Mouse (Mus musculus) hindbrain, postnatal 0 days (tissue): ENCODE measurements around the gene Synj2. TPM values are rescaled to one million over a fixed set of nuclear protein-coding genes. Genes with fewer than 3 reads are reported as not detected.

Experiments
- ATAC-seq: fragments of 200-750 bp; cut with Nextera tagmentation; 2 replicates; pipeline ENCODE4 v1.8.0; 2017; ENCODE audit warnings: mild to moderate bottlenecking, moderate TSS enrichment, moderate library complexity
- DNase-seq: peaks from one replicate; pipeline ENCODE4 v3.0.0-alpha.2; 2015; ENCODE audit warnings: low spot score
- H3K27ac ChIP-seq: fragments of 300-500 bp; sonication (generic); 2 replicates; pipeline ENCODE4 v1.5.1; 2014; ENCODE audit warnings: mild to moderate bottlenecking
- H3K27me3 ChIP-seq: fragments of 300-500 bp; sonication (generic); 2 replicates; pipeline ENCODE4 v1.6.1; 2014; ENCODE audit warnings: low read length, mixed read lengths; ENCODE audit not compliant: insufficient read depth
- H3K36me3 ChIP-seq: fragments of 300-500 bp; sonication (generic); 2 replicates; pipeline ENCODE4 v1.6.1; 2014; ENCODE audit warnings: low read length, mixed read lengths; ENCODE audit not compliant: insufficient read depth
- H3K4me1 ChIP-seq: fragments of 300-500 bp; sonication (generic); 2 replicates; pipeline ENCODE4 v1.6.1; 2014; ENCODE audit warnings: antibody characterized with exemption, low read length, mixed read lengths; ENCODE audit not compliant: insufficient read depth
- H3K4me2 ChIP-seq: fragments of 300-500 bp; sonication (generic); 2 replicates; pipeline ENCODE4 v1.6.1; 2014; ENCODE audit warnings: low read depth, mild to moderate bottlenecking, low read length, moderate library complexity, mixed read lengths
- H3K4me3 ChIP-seq: fragments of 300-500 bp; sonication (generic); 2 replicates; pipeline ENCODE4 v1.5.1; 2014; ENCODE audit warnings: low read length
- H3K9ac ChIP-seq: fragments of 300-500 bp; sonication (generic); replicated peaks from 2 replicates; pipeline ENCODE4 v1.6.1; 2014; ENCODE audit warnings: mild to moderate bottlenecking, low read length, moderate library complexity, mixed read lengths
- H3K9me3 ChIP-seq: fragments of 300-500 bp; sonication (generic); 2 replicates; pipeline ENCODE4 v1.6.1; 2016; ENCODE audit warnings: low read length, mixed read lengths
- CTCF ChIP-seq: IDR thresholded peaks from 2 replicates; pipeline ENCODE4 v1.5.1; 2016; ENCODE audit warnings: antibody characterized with exemption, control low read depth, low read depth
- WGBS: fragments of 180-500 bp; shearing (Covaris S2); extraction: QIAGEN DNeasy Blood & Tissue Kit; methylation state at CpG from one replicate; pipeline ENCODE4 v1.1.7; 2014; 5-methylcytosine and 5-hydroxymethylcytosine counted together
- polyA plus RNA-seq: library from polyadenylated mRNA; unstranded; fragments of >200 nt; fragmentation: Nextera tagmentation; extraction: Ambion mirVana; gene quantifications from 2 replicates; pipeline ENCODE4 v1.2.1, GENCODE M21; 2015
- total RNA-seq: library from RNA; depleted of rRNA; stranded (reverse); fragments of >200 nt; gene quantifications from 2 replicates; pipeline ENCODE4 v1.2.3, GENCODE M21; 2014

Synj2 gene
- total and polyA plus RNA-seq, 2 experiments from 2014 or later, result 2.9 to 4.8 TPM

DNA sequence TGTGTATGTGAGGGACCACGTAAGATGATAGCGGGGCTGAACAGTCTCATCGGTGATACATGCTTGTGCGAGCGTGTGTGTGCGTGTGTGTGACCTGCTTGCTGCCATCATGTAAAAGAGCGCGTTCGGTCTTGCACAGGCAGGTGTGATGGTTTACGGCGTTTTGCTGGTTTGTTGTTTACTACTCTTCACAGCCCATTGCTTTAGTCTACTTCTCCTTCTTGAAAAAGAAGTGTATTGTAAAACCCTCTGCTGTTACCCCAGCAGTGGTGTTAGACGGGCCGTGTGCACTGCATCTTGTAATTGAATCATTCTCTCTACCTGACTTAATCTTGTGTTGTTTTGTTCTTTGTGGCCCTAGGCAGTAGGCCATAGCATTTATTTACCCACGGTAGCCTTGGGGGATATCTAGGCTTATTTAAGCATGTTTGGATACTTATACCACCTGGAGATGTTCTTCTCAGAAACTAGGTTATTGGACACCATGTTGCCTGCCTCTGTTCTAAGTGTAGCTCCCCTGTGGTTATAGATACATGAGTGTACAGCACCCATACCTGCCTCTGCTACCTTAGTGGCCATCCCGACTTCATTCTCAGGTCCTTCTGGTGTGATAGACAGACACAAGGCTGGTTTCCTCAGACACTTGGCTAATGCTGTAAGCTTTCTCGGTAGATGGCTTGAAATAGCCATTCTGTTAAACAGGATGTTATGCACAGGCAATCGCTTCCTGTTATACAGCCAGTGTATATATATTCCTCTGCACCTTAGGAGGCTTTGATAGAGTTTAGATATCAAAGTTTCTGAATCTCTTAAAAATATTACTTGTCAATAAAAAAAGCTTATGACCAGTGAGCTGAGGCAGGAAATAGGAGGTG, 43.5 kb upstream of the Synj2 start:
- Histone ChIP-seq H3K9me3 (no peaks in the 10 kb centered on the region), H3K27ac (no peak overlapping the region), H3K4me3 (no peak overlapping the region), H3K4me1 (no peaks in the 10 kb centered on the region), H3K4me2 (no peak overlapping the region), H3K9ac (no peak overlapping the region), H3K36me3 (peaks cover 7% of the 10 kb centered on the region; the same call in 1 of the 2 replicates), H3K27me3 (no peaks in the 10 kb centered on the region)
- no peak for ATAC-seq
- WGBS, result 94% methylated on average over 17 of the region's 17 CpGs
- no peak for TF ChIP-seq CTCF
- no peak for DNase-seq

DNA sequence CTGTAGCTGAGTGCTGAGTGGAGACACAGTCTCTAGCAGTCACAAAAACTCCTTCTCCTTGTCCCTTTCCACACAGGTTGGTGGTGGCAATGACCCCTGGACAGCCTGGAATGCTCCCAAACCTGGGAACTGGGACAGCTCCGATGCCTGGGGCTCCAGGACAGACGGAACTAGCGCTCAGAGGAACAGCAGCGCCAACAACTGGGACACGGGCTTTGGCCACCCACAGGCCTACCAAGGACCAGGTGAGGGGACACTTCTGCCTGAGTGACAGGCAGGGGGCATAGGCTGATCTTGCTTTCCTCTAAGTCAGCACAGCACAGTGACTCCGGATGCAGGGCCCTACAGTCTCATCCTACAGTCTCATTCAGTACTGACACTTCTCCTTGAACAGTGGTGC, 41.8 kb upstream of the Synj2 start:
- Histone ChIP-seq H3K4me3 (no peak overlapping the region), H3K9me3 (no peaks in the 10 kb centered on the region), H3K4me1 (no peaks in the 10 kb centered on the region), H3K27ac (no peak overlapping the region), H3K9ac (no peak overlapping the region), H3K4me2 (no peak overlapping the region), H3K36me3 (peaks cover 7% of the 10 kb centered on the region; the same call in 1 of the 2 replicates), H3K27me3 (no peaks in the 10 kb centered on the region)
- ATAC-seq, result no peak
- TF ChIP-seq CTCF, result no peak
- WGBS, result 87% methylated on average over 6 of the region's 6 CpGs
- no peak for DNase-seq

GRCm38 (mm10) chr17:5901381-5901780, 39.7 kb upstream of the Synj2 start:
- ATAC-seq (no peak), DNase-seq (no peak)
- Histone ChIP-seq H3K27ac (no peak overlapping the region), H3K9me3 (no peaks in the 10 kb centered on the region), H3K4me3 (no peak overlapping the region), H3K4me1 (no peaks in the 10 kb centered on the region), H3K36me3 (peaks cover 10% of the 10 kb centered on the region; the same call in 1 of the 2 replicates), H3K27me3 (no peaks in the 10 kb centered on the region), H3K4me2 (no peak overlapping the region), H3K9ac (no peak overlapping the region)
- 77% methylated on average over 5 of the region's 5 CpGs for WGBS
- TF ChIP-seq CTCF, result peak; percentile 28; the same call in 1 of the 2 replicates

- H3K9ac ChIP-seq, result no peak overlapping the region
- H3K36me3 ChIP-seq, result peaks cover 12% of the 10 kb centered on the region; the same call in 1 of the 2 replicates
- no peak overlapping the region for H3K27ac ChIP-seq
- H3K4me1 ChIP-seq, result no peaks in the 10 kb centered on the region
- H3K27me3 ChIP-seq, result no peaks in the 10 kb centered on the region
- 78% methylated on average over 6 of the region's 6 CpGs for WGBS
- no peak overlapping the region for H3K4me3 ChIP-seq
- no peak for TF ChIP-seq CTCF
- H3K4me2 ChIP-seq, result no peak overlapping the region
- ATAC-seq, result no peak
- DNase-seq, result no peak
- H3K9me3 ChIP-seq, result no peaks in the 10 kb centered on the region
These were observed 37.3 kb upstream of the Synj2 start for GRCm38 (mm10) chr17:5903630-5904301.

DNA sequence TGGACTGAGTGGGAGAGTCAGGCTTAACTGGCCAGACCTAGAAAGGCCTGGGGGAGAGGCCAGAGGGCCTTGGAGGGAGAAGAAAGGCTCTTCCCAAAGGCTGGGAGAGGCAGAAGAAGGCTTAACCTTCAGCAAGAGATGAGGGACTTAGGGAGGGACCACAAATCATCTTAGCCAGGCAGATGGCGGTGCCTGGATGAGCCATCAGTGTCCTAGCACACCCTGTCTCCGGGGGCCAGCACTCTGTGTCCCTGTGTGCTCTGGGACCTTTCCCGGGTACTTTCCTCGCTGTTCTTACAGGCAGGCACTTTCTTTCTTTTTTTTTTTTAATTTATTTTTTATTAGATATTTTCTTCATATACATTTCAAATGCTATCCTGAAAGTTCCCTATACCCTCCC, 31.4 kb upstream of the Synj2 start:
- WGBS, result 97% methylated on average over 4 of the region's 4 CpGs
- DNase-seq (no peak), ATAC-seq (no peak)
- TF ChIP-seq CTCF, result no peak
- H3K4me3 ChIP-seq, result no peak overlapping the region
- no peak overlapping the region for H3K9ac ChIP-seq
- H3K36me3 ChIP-seq, result peaks cover 5% of the 10 kb centered on the region; the same call in 1 of the 2 replicates
- H3K4me2 ChIP-seq, result no peak overlapping the region
- no peak overlapping the region for H3K27ac ChIP-seq
- no peaks in the 10 kb centered on the region for H3K4me1 ChIP-seq
- H3K9me3 ChIP-seq, result no peaks in the 10 kb centered on the region
- no peaks in the 10 kb centered on the region for H3K27me3 ChIP-seq

GRCm38 (mm10) chr17:5911591-5911990, 29.5 kb upstream of the Synj2 start:
- peak; percentile 83; the same call in 1 of the 2 replicates for ATAC-seq
- H3K4me2 ChIP-seq, result no peak overlapping the region
- no peak; the same call in 1 of the 2 replicates for TF ChIP-seq CTCF
- H3K4me1 ChIP-seq, result no peaks in the 10 kb centered on the region
- H3K9me3 ChIP-seq, result no peaks in the 10 kb centered on the region
- H3K27ac ChIP-seq, result 0 out of 2 replicates have a peak overlapping the region, but pooled peaks have one; percentile 18
- peaks cover under 1% of the 10 kb centered on the region; the same call in 1 of the 2 replicates for H3K36me3 ChIP-seq
- no peak overlapping the region for H3K9ac ChIP-seq
- H3K4me3 ChIP-seq, result no peak overlapping the region
- 64% methylated on average over 12 of the region's 12 CpGs for WGBS
- H3K27me3 ChIP-seq, result no peaks in the 10 kb centered on the region
- DNase-seq, result peak; percentile 68

GRCm38 (mm10) chr17:5912797-5913196, 28.3 kb upstream of the Synj2 start:
- H3K27me3 ChIP-seq, result no peaks in the 10 kb centered on the region
- no peak overlapping the region for H3K9ac ChIP-seq
- WGBS, result 93% methylated on average over 4 of the region's 4 CpGs
- H3K4me3 ChIP-seq, result no peak overlapping the region
- no peaks in the 10 kb centered on the region for H3K4me1 ChIP-seq
- H3K4me2 ChIP-seq, result no peak overlapping the region
- no peak overlapping the region for H3K27ac ChIP-seq
- no peak for ATAC-seq
- no peaks in the 10 kb centered on the region; the same call in 1 of the 2 replicates for H3K36me3 ChIP-seq
- no peaks in the 10 kb centered on the region for H3K9me3 ChIP-seq
- no peak for TF ChIP-seq CTCF
- DNase-seq, result no peak
